Mouse (Mus musculus): ENCODE measurements around the gene Cwc22. TPM values are rescaled to one million over a fixed set of nuclear protein-coding genes. Genes with fewer than 3 reads are reported as not detected.

Gene Cwc22
- polyA plus RNA-seq, 1 experiment: 8.5 TPM

- no peak overlapping the region for H3ac ChIP-seq (ENCODE audit: control insufficient read depth, insufficient read length, low read depth)
- peaks cover 92% of the 10 kb centered on the region for H3K36me3 ChIP-seq (ENCODE audit: control insufficient read depth, insufficient read depth)
Observed at GRCm38 (mm10) chr2:77904495-77904894, 41.7 kb downstream of the Cwc22 start.

GRCm38 (mm10) chr2:77903979-77904378 is 42.2 kb downstream of the Cwc22 start:
- H3ac ChIP-seq (ENCODE audit: control insufficient read depth, insufficient read length, low read depth): no peak overlapping the region
- H3K79me3 ChIP-seq (ENCODE audit: low read depth): no peaks in the 10 kb centered on the region
- TF ChIP-seq CTCF (IDR thresholded peaks at IDR 0.05; ENCODE audit: control insufficient read depth, insufficient read depth, insufficient read length): no peak
- no peak for TF ChIP-seq FOSL1 (IDR thresholded peaks at IDR 0.05; ENCODE audit: insufficient read depth, low read length, poor library complexity, severe bottlenecking)
- TF ChIP-seq MYOD1 (IDR thresholded peaks at IDR 0.05; ENCODE audit: control insufficient read depth, insufficient read length, low read depth): no peak
- no peak for TF ChIP-seq MAX (IDR thresholded peaks at IDR 0.05)
- TF ChIP-seq USF1 (IDR thresholded peaks at IDR 0.05; ENCODE audit: low read depth): no peak
- no peak for TF ChIP-seq MYOG (IDR thresholded peaks at IDR 0.05; ENCODE audit: control insufficient read depth, extremely low read depth, insufficient read length)
- no peak for TF ChIP-seq CEBPB (IDR thresholded peaks at IDR 0.05; ENCODE audit: low read depth)
- peaks cover 93% of the 10 kb centered on the region for H3K36me3 ChIP-seq (ENCODE audit: control insufficient read depth, insufficient read depth)
- H3K27me3 ChIP-seq (ENCODE audit: control insufficient read depth, insufficient read depth, insufficient read length): no peaks in the 10 kb centered on the region
- no peak overlapping the region for H3K4me3 ChIP-seq (ENCODE audit: insufficient read depth, poor library complexity, severe bottlenecking)
- H3K79me2 ChIP-seq (ENCODE audit: control insufficient read depth, insufficient read depth): no peaks in the 10 kb centered on the region

More at GRCm38 (mm10) chr2:77904495-77904894, 41.7 kb downstream of the Cwc22 start:
- H3K4me3 ChIP-seq (ENCODE audit: insufficient read depth, poor library complexity, severe bottlenecking): no peak overlapping the region
- TF ChIP-seq CEBPB (IDR thresholded peaks at IDR 0.05; ENCODE audit: low read depth): no peak
- TF ChIP-seq FOSL1 (IDR thresholded peaks at IDR 0.05; ENCODE audit: insufficient read depth, low read length, poor library complexity, severe bottlenecking): no peak
- no peak for TF ChIP-seq MYOG (IDR thresholded peaks at IDR 0.05; ENCODE audit: control insufficient read depth, extremely low read depth, insufficient read length)
- no peak for TF ChIP-seq MYOD1 (IDR thresholded peaks at IDR 0.05; ENCODE audit: control insufficient read depth, insufficient read length, low read depth)
- TF ChIP-seq CTCF (IDR thresholded peaks at IDR 0.05; ENCODE audit: control insufficient read depth, insufficient read depth, insufficient read length): no peak
- TF ChIP-seq USF1 (IDR thresholded peaks at IDR 0.05; ENCODE audit: low read depth): no peak
- no peak for TF ChIP-seq MAX (IDR thresholded peaks at IDR 0.05)
- no peaks in the 10 kb centered on the region for H3K79me2 ChIP-seq (ENCODE audit: control insufficient read depth, insufficient read depth)
- H3K79me3 ChIP-seq (ENCODE audit: low read depth): no peaks in the 10 kb centered on the region
- H3K27me3 ChIP-seq (ENCODE audit: control insufficient read depth, insufficient read depth, insufficient read length): no peaks in the 10 kb centered on the region

- H3K36me3 ChIP-seq (ENCODE audit: control insufficient read depth, insufficient read depth): peaks cover 95% of the 10 kb centered on the region
- H3K27me3 ChIP-seq (ENCODE audit: control insufficient read depth, insufficient read depth, insufficient read length): no peaks in the 10 kb centered on the region
- H3ac ChIP-seq (ENCODE audit: control insufficient read depth, insufficient read length, low read depth): no peak overlapping the region
- H3K79me2 ChIP-seq (ENCODE audit: control insufficient read depth, insufficient read depth): no peaks in the 10 kb centered on the region
- H3K79me3 ChIP-seq (ENCODE audit: low read depth): no peaks in the 10 kb centered on the region
- TF ChIP-seq CTCF (IDR thresholded peaks at IDR 0.05; ENCODE audit: control insufficient read depth, insufficient read depth, insufficient read length): no peak
- no peak for TF ChIP-seq MYOD1 (IDR thresholded peaks at IDR 0.05; ENCODE audit: control insufficient read depth, insufficient read length, low read depth)
- TF ChIP-seq USF1 (IDR thresholded peaks at IDR 0.05; ENCODE audit: low read depth): no peak
- no peak for TF ChIP-seq FOSL1 (IDR thresholded peaks at IDR 0.05; ENCODE audit: insufficient read depth, low read length, poor library complexity, severe bottlenecking)
- TF ChIP-seq MYOG (IDR thresholded peaks at IDR 0.05; ENCODE audit: control insufficient read depth, extremely low read depth, insufficient read length): no peak
- TF ChIP-seq MAX (IDR thresholded peaks at IDR 0.05): no peak
- TF ChIP-seq CEBPB (IDR thresholded peaks at IDR 0.05; ENCODE audit: low read depth): no peak
- no peak overlapping the region for H3K4me3 ChIP-seq (ENCODE audit: insufficient read depth, poor library complexity, severe bottlenecking)
Observed at GRCm38 (mm10) chr2:77903098-77903497, 43.1 kb downstream of the Cwc22 start.

GRCm38 (mm10) chr2:77901269-77901668 is 44.9 kb downstream of the Cwc22 start:
- TF ChIP-seq USF1 (IDR thresholded peaks at IDR 0.05; ENCODE audit: low read depth) (no peak), CTCF (IDR thresholded peaks at IDR 0.05; ENCODE audit: control insufficient read depth, insufficient read depth, insufficient read length) (no peak), FOSL1 (IDR thresholded peaks at IDR 0.05; ENCODE audit: insufficient read depth, low read length, poor library complexity, severe bottlenecking) (no peak), MYOD1 (IDR thresholded peaks at IDR 0.05; ENCODE audit: control insufficient read depth, insufficient read length, low read depth) (no peak), MYOG (IDR thresholded peaks at IDR 0.05; ENCODE audit: control insufficient read depth, extremely low read depth, insufficient read length) (no peak), MAX (IDR thresholded peaks at IDR 0.05) (no peak), CEBPB (IDR thresholded peaks at IDR 0.05; ENCODE audit: low read depth) (no peak)
- H3ac ChIP-seq (ENCODE audit: control insufficient read depth, insufficient read length, low read depth): no peak overlapping the region
- H3K27me3 ChIP-seq (ENCODE audit: control insufficient read depth, insufficient read depth, insufficient read length): no peaks in the 10 kb centered on the region
- peaks cover 1% of the 10 kb centered on the region for H3K79me3 ChIP-seq (ENCODE audit: low read depth)
- H3K4me3 ChIP-seq (ENCODE audit: insufficient read depth, poor library complexity, severe bottlenecking): no peak overlapping the region
- peaks cover 97% of the 10 kb centered on the region for H3K36me3 ChIP-seq (ENCODE audit: control insufficient read depth, insufficient read depth)
- H3K79me2 ChIP-seq (ENCODE audit: control insufficient read depth, insufficient read depth): no peaks in the 10 kb centered on the region

- TF ChIP-seq FOSL1 (IDR thresholded peaks at IDR 0.05; ENCODE audit: insufficient read depth, low read length, poor library complexity, severe bottlenecking): no peak
- no peak for TF ChIP-seq USF1 (IDR thresholded peaks at IDR 0.05; ENCODE audit: low read depth)
- no peak for TF ChIP-seq MYOG (IDR thresholded peaks at IDR 0.05; ENCODE audit: control insufficient read depth, extremely low read depth, insufficient read length)
- TF ChIP-seq MAX (IDR thresholded peaks at IDR 0.05): no peak
- no peak for TF ChIP-seq CTCF (IDR thresholded peaks at IDR 0.05; ENCODE audit: control insufficient read depth, insufficient read depth, insufficient read length)
- no peak for TF ChIP-seq MYOD1 (IDR thresholded peaks at IDR 0.05; ENCODE audit: control insufficient read depth, insufficient read length, low read depth)
- no peak for TF ChIP-seq CEBPB (IDR thresholded peaks at IDR 0.05; ENCODE audit: low read depth)
- Histone ChIP-seq H3K79me3 (ENCODE audit: low read depth) (peaks cover 1% of the 10 kb centered on the region), H3ac (ENCODE audit: control insufficient read depth, insufficient read length, low read depth) (no peak overlapping the region)
Observed at GRCm38 (mm10) chr2:77900741-77901140, 45.4 kb downstream of the Cwc22 start.

More at GRCm38 (mm10) chr2:77900741-77901140, 45.4 kb downstream of the Cwc22 start:
- Histone ChIP-seq H3K27me3 (ENCODE audit: control insufficient read depth, insufficient read depth, insufficient read length) (no peaks in the 10 kb centered on the region), H3K79me2 (ENCODE audit: control insufficient read depth, insufficient read depth) (no peaks in the 10 kb centered on the region), H3K36me3 (ENCODE audit: control insufficient read depth, insufficient read depth) (peaks cover 93% of the 10 kb centered on the region), H3K4me3 (ENCODE audit: insufficient read depth, poor library complexity, severe bottlenecking) (no peak overlapping the region)

All from C2C12 (cell line).